8 mouse cellular contexts compared by ENCODE assay signal in genomic region chr2:57102091-57102855, GRCm38 (mm10). TPM values are rescaled to one million over a fixed set of nuclear protein-coding genes. Genes with fewer than 3 reads are reported as not detected.
A peak's percentile ranks its signal among the peaks of the same experiment; 100 is the strongest.
DNase-seq lines count a peak whose midpoint lies in the region; ATAC-seq and TF ChIP-seq lines count a peak whose summit lies in the region.

No protein-coding gene starts in this region.

- peaks cover 5% of the 10 kb centered on the region for H3K27me3 ChIP-seq in kidney, adult 2 months (replicated peaks; ENCODE audit: control insufficient read depth, insufficient read depth, low read length)
- H3K27me3 ChIP-seq in heart, embryonic 13.5 days (replicated peaks), result peaks cover 98% of the 10 kb centered on the region
- peaks cover 93% of the 10 kb centered on the region for H3K27me3 ChIP-seq in liver, embryonic 13.5 days
- H3K27me3 ChIP-seq in neural tube, embryonic 12.5 days (replicated peaks), result peaks cover 72% of the 10 kb centered on the region

- TF ChIP-seq POLR2A in kidney, adult 2 months (IDR thresholded peaks at IDR 0.05; ENCODE audit: low read depth, low read length), result no peak

- intact Hi-C loops in left cerebral cortex, postnatal 25 days (cut with DNase I), result no loop called here

- H3K4me2 ChIP-seq in heart, embryonic 13.5 days, result peak overlapping the region; percentile 77
- H3K4me2 ChIP-seq in liver, embryonic 13.5 days, result peak overlapping the region; percentile 47
- H3K4me2 ChIP-seq in neural tube, embryonic 12.5 days (replicated peaks), result peak overlapping the region; percentile 63

- peak overlapping the region; percentile 28 for H3K9ac ChIP-seq in heart, embryonic 13.5 days
- no peak overlapping the region for H3K9ac ChIP-seq in liver, embryonic 13.5 days
- 0 out of 2 replicates have a peak overlapping the region, but pooled peaks have one; percentile 6 for H3K9ac ChIP-seq in neural tube, embryonic 12.5 days

- no peak for DNase-seq in kidney, adult 2 months
- DNase-seq in kidney, adult 8-10 months, result no peak
- DNase-seq in embryo, embryonic 10 days (ENCODE audit: low spot score), result peak; percentile 47
- no peak for DNase-seq in liver, embryonic 13.5 days
- no peak for DNase-seq in left cerebral cortex, postnatal 25 days (ENCODE audit: low spot score in 2 of 2)
- DNase-seq in T-cell, adult 2 months (ENCODE audit: low spot score), result no peak

- no peaks in the 10 kb centered on the region for H3K4me1 ChIP-seq in kidney, adult 2 months (ENCODE audit: control insufficient read depth, insufficient read depth, low read length)
- peaks cover 29% of the 10 kb centered on the region for H3K4me1 ChIP-seq in heart, embryonic 13.5 days
- H3K4me1 ChIP-seq in liver, embryonic 13.5 days (replicated peaks), result peaks cover 7% of the 10 kb centered on the region; the same call in 1 of the 2 replicates
- peaks cover 12% of the 10 kb centered on the region for H3K4me1 ChIP-seq in neural tube, embryonic 12.5 days

- TF ChIP-seq CTCF in kidney, adult 2 months (conservative IDR thresholded peaks at IDR 0.05; ENCODE audit: insufficient read depth, insufficient read length, low read depth, low read length), result no peak

- H3K4me3 ChIP-seq in kidney, adult 2 months (ENCODE audit: insufficient read depth, low read depth, low read length), result peak overlapping the region; percentile 35
- peak overlapping the region; percentile 54 for H3K4me3 ChIP-seq in heart, embryonic 13.5 days
- peak overlapping the region; percentile 32 for H3K4me3 ChIP-seq in liver, embryonic 13.5 days (replicated peaks)
- peak overlapping the region; percentile 32 for H3K4me3 ChIP-seq in neural tube, embryonic 12.5 days

- H3K27ac ChIP-seq in kidney, adult 2 months (ENCODE audit: insufficient read depth, low read depth, low read length), result no peak overlapping the region
- H3K27ac ChIP-seq in heart, embryonic 13.5 days (replicated peaks), result no peak overlapping the region
- H3K27ac ChIP-seq in liver, embryonic 13.5 days, result no peak overlapping the region
- no peak overlapping the region for H3K27ac ChIP-seq in neural tube, embryonic 12.5 days

- 2% methylated on average over 46 of the region's 51 CpGs for WGBS in kidney, adult 2 months
- WGBS in heart, embryonic 13.5 days, result under 1% methylated on average over 49 of the region's 51 CpGs
- WGBS in liver, embryonic 13.5 days (ENCODE audit: insufficient replicate concordance), result 2% methylated on average over 51 of the region's 51 CpGs
- WGBS in neural tube, embryonic 12.5 days, result under 1% methylated on average over 51 of the region's 51 CpGs

- no peaks in the 10 kb centered on the region for H3K36me3 ChIP-seq in kidney, adult 2 months (ENCODE audit: control insufficient read depth, insufficient read depth, low read length)
- H3K36me3 ChIP-seq in heart, embryonic 13.5 days, result no peaks in the 10 kb centered on the region
- no peaks in the 10 kb centered on the region for H3K36me3 ChIP-seq in liver, embryonic 13.5 days
- no peaks in the 10 kb centered on the region for H3K36me3 ChIP-seq in neural tube, embryonic 12.5 days

- H3K9me3 ChIP-seq in heart, embryonic 13.5 days, result no peaks in the 10 kb centered on the region
- H3K9me3 ChIP-seq in liver, embryonic 13.5 days (replicated peaks), result no peaks in the 10 kb centered on the region
- no peaks in the 10 kb centered on the region for H3K9me3 ChIP-seq in neural tube, embryonic 12.5 days

- no peak for ATAC-seq in heart, embryonic 13.5 days (ENCODE audit: extremely low read depth, insufficient number of reproducible peaks, low FRiP score, low TSS enrichment)
- ATAC-seq in liver, embryonic 13.5 days (ENCODE audit: low read depth), result no peak
- peak; percentile 31; the same call in 1 of the 2 replicates for ATAC-seq in neural tube, embryonic 12.5 days (ENCODE audit: low FRiP score, low read depth)

RNA-seq across cellular contexts. Expression of gene Nr4a2, which starts 21.5 kb away (rescaled TPM):
- polyA plus RNA-seq in kidney, adult 2 months (2012; rRNA removed), result 0.33 and 1.0 TPM in 2 replicates
- polyA plus RNA-seq in heart, embryonic 13.5 days (2015; fragmentation: Nextera tagmentation; extraction: Ambion mirVana), result 2.3 and 2.6 TPM in 2 replicates
- polyA plus RNA-seq in liver, embryonic 13.5 days (2015; fragmentation: Nextera tagmentation; extraction: Ambion mirVana), result 0.29 and 0.49 TPM in 2 replicates
- polyA plus RNA-seq in neural tube, embryonic 12.5 days (2016; fragmentation: Nextera tagmentation; extraction: Ambion mirVana), result 20.7 and 21.0 TPM in 2 replicates
- 10 to 100 TPM; 46.3 to 50.6 TPM for total RNA-seq in left cerebral cortex, postnatal 25 days (2021)
